Mouse (Mus musculus) MEL (cell line): ENCODE measurements at regions not wholly inside any gene's neighbourhood (a gene's known extent, or its start where the extent isn't known, plus 50 kb on each side); places are given as distances from the start of the nearest gene placed in this dataset.

Experiments used
- CTCF ChIP-seq, 3 experiments: IDR thresholded peaks in 2 of 3; conservative IDR thresholded peaks in 1 of 3; 2 replicates each; pipeline ENCODE4 v1.5.1; 2011 to 2012; ENCODE audit warnings: low read length in 3 of 3, low read depth in 2 of 3, mild to moderate bottlenecking in 2 of 3, improper control_type of control experiment in 1 of 3, inconsistent platforms in 1 of 3, mixed read lengths in 1 of 3, moderate library complexity in 1 of 3; ENCODE audit not compliant: control insufficient read depth in 1 of 3, insufficient read depth in 1 of 3, poor library complexity in 1 of 3, severe bottlenecking in 1 of 3
- MYC ChIP-seq: IDR thresholded peaks from 2 replicates; pipeline ENCODE4 v1.6.1; 2011; ENCODE audit warnings: low read depth, mild to moderate bottlenecking, low read length, improper control_type of control experiment, moderate library complexity

- no peak for TF ChIP-seq MYC
- no peak for TF ChIP-seq CTCF (IDR thresholded peaks at IDR 0.05 in 2 of 3, conservative IDR thresholded peaks at IDR 0.05 in 1 of 3; ENCODE audit: control insufficient read depth in 1 of 3, insufficient read depth in 1 of 3, low read depth in 2 of 3, low read length in 3 of 3, poor library complexity in 1 of 3, severe bottlenecking in 1 of 3)
Observed at GRCm38 (mm10) chr10:17556391-17556790, 166.6 kb upstream of the Cited2 start.
